Mouse (Mus musculus) embryonic facial prominence, embryonic 12.5 days (tissue): ENCODE results near the gene Cerk. TPM values are rescaled to one million over a fixed set of nuclear protein-coding genes. Genes with fewer than 3 reads are reported as not detected.
"Not testable (repeated sequence)": the region's sequence is repeated elsewhere in the genome, so short reads cannot be mapped to it uniquely, and the experiment has no call there.

Experiments
- ATAC-seq: fragments of 200-750 bp; cut with Nextera tagmentation; 2 replicates; pipeline ENCODE4 v1.8.0; 2017; ENCODE audit not compliant: insufficient number of reproducible peaks, insufficient read depth, low FRiP score, low TSS enrichment
- H3K27ac ChIP-seq: fragments of 300-500 bp; sonication (generic); 2 replicates; pipeline ENCODE4 v1.5.1; 2016; ENCODE audit warnings: mild to moderate bottlenecking
- H3K27me3 ChIP-seq: fragments of 300-500 bp; sonication (generic); 2 replicates; pipeline ENCODE4 v1.6.1; 2016; ENCODE audit warnings: mild to moderate bottlenecking, moderate library complexity
- H3K36me3 ChIP-seq: fragments of 300-500 bp; sonication (generic); 2 replicates; pipeline ENCODE4 v1.6.1; 2016; ENCODE audit warnings: mild to moderate bottlenecking
- H3K4me1 ChIP-seq: fragments of 300-500 bp; sonication (generic); 2 replicates; pipeline ENCODE4 v1.6.1; 2016
- H3K4me2 ChIP-seq: fragments of 300-500 bp; sonication (generic); replicated peaks from 2 replicates; pipeline ENCODE4 v1.6.1; 2016; ENCODE audit warnings: mild to moderate bottlenecking, moderate library complexity
- H3K4me3 ChIP-seq: fragments of 300-500 bp; sonication (generic); 2 replicates; pipeline ENCODE4 v1.5.1; 2016; ENCODE audit warnings: mild to moderate bottlenecking
- H3K9ac ChIP-seq: fragments of 300-500 bp; sonication (generic); 2 replicates; pipeline ENCODE4 v1.6.1; 2016; ENCODE audit warnings: mild to moderate bottlenecking, moderate library complexity
- H3K9me3 ChIP-seq: fragments of 300-500 bp; sonication (generic); 2 replicates; pipeline ENCODE4 v1.6.1; 2016; ENCODE audit warnings: mild to moderate bottlenecking, moderate library complexity
- WGBS: fragments of 180-500 bp; shearing (Covaris S2); methylation state at CpG from one replicate; pipeline ENCODE4 v1.1.7; 2016; 5-methylcytosine and 5-hydroxymethylcytosine counted together
- polyA plus RNA-seq: library from polyadenylated mRNA; unstranded; fragments of >200 nt; fragmentation: Nextera tagmentation; extraction: Ambion mirVana; gene quantifications from 2 replicates; pipeline ENCODE4 v1.2.1, GENCODE M21; 2016

Cerk gene
- polyA plus RNA-seq, 1 experiment from 2014 or later: 20.5 TPM

DNA sequence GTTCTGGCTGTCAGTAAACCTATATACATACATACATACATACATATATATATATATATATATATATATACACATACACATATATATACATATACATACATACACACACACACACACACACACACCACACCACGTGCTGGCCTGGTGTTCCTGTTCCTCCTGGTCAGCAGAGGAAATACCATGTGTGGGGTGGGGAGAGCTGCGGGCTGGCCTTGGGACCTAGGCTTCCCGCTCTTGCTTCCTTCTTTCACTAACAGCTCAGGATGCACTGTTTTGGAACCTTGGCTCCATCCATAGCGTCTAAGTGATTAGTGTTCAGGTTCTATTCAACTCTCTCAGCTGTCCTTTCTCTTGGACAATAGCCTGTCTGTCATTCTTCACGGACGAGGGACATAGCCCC lies 80.2 kb downstream of the Cerk start:
- Histone ChIP-seq H3K9me3 (no peaks in the 10 kb centered on the region), H3K27me3 (no peaks in the 10 kb centered on the region), H3K4me2 (no peak overlapping the region), H3K4me1 (no peaks in the 10 kb centered on the region), H3K27ac (no peak overlapping the region), H3K9ac (no peak overlapping the region), H3K4me3 (no peak overlapping the region), H3K36me3 (peaks cover 14% of the 10 kb centered on the region; the same call in 1 of the 2 replicates)
- no peak for ATAC-seq
- 81% methylated on average over 6 of the region's 6 CpGs for WGBS

DNA sequence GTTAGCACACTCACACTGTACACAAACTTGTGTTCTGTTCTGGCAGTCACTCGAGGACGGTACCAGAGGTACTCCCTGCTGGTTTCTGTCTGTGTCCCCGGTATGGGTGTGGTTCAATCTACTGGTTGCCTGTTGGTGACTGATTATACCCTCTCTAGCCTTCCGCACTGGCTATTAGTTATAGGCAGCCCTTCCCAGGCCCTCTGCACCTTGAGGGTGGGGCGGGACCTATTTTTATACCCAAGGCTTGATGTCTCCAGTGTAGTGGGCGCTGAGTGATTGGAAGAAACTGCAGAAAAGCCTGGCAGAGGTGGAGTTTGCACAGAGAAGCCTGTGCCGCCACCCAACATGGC lies 80.6 kb downstream of the Cerk start:
- no peaks in the 10 kb centered on the region for H3K9me3 ChIP-seq
- peaks cover 14% of the 10 kb centered on the region; the same call in 1 of the 2 replicates for H3K36me3 ChIP-seq
- no peak overlapping the region for H3K4me2 ChIP-seq
- H3K4me3 ChIP-seq: no peak overlapping the region
- no peak overlapping the region for H3K9ac ChIP-seq
- no peak for ATAC-seq
- H3K27me3 ChIP-seq: no peaks in the 10 kb centered on the region
- H3K27ac ChIP-seq: no peak overlapping the region
- 84% methylated on average over 7 of the region's 7 CpGs for WGBS
- no peaks in the 10 kb centered on the region for H3K4me1 ChIP-seq

DNA sequence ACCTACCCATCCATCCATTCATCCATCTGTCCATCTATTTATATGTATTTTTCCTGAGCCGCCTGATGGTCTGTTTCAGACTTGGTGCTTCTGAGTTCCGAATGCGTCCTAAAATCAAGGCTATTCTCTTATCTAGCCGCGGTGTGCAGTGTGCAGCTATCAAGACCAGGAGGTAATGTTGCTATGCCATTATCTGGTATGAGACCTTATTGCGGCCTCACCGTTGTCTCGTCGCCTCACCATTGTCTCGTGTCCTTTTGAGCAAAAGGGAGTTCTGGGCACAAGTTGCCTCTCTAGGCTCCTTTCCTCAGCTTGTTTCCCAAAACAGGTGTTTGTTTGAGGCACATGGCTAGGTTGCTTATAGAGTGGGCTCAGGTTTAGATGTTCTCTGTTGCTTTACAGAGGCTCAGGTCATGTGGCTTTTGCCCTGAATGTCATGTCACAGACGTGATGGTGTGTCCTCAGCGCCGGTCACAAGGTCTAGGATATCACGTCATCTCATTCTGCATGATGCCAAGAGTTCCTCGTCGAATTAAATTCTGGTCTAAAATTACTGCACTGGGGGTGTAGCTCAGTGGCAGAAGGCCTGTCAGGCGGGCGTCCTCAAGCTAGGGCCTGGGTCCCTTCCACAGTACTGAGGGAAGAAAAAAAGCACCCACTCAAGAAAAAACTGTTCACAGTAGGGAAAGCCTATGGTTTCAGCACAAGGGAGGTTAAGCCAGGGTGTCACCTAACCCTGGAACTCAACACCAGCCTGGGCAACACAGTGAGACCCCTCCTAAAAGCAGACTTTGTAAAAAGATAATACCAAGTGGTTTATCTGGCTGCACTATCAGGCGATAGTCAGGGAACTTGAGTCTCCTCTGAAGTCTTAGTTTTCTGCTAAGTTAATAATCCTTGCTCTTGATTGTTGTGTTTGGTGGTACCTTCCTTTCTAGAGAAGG lies 81.3 kb downstream of the Cerk start:
- peaks cover 14% of the 10 kb centered on the region; the same call in 1 of the 2 replicates for H3K36me3 ChIP-seq
- 92% methylated on average over 19 of the region's 19 CpGs for WGBS

GRCm38 (mm10) chr15:86102308-86102707 lies 83.6 kb downstream of the Cerk start:
- ATAC-seq: no peak
- peaks cover 14% of the 10 kb centered on the region; the same call in 1 of the 2 replicates for H3K36me3 ChIP-seq
- no peaks in the 10 kb centered on the region for H3K9me3 ChIP-seq
- H3K4me2 ChIP-seq: no peak overlapping the region
- 89% methylated on average over 15 of the region's 15 CpGs for WGBS
- H3K4me1 ChIP-seq: no peaks in the 10 kb centered on the region
- no peak overlapping the region for H3K4me3 ChIP-seq
- no peaks in the 10 kb centered on the region for H3K27me3 ChIP-seq
- no peak overlapping the region for H3K27ac ChIP-seq
- H3K9ac ChIP-seq: no peak overlapping the region

More for the DNA sequence above, 81.3 kb downstream of the Cerk start:
- H3K4me2 ChIP-seq: no peak overlapping the region
- H3K9ac ChIP-seq: no peak overlapping the region
- no peak for ATAC-seq
- H3K4me1 ChIP-seq: no peaks in the 10 kb centered on the region
- H3K27ac ChIP-seq: no peak overlapping the region
- H3K9me3 ChIP-seq: no peaks in the 10 kb centered on the region
- no peak overlapping the region for H3K4me3 ChIP-seq
- H3K27me3 ChIP-seq: no peaks in the 10 kb centered on the region

DNA sequence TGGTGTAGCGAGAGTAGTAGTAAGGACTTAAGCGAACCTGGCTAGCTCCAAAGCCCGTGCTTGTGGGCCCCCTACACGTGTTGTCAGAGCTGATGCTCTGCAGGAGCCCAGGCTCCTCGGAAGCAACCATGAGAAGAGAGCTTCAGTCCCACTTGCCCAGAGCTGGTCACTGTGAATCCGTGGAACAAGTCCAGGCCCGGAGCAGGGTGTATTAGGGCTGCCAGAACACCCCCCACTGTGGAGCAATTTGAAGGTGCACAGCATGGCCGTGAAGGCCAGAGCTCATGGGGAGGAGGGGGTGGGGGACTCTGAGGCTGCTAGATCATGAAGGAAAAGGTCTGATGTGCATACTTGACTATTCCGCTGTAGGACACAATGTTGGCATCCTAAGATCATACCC lies 84.4 kb downstream of the Cerk start:
- H3K9me3 ChIP-seq: no peaks in the 10 kb centered on the region
- H3K36me3 ChIP-seq: peaks cover 14% of the 10 kb centered on the region; the same call in 1 of the 2 replicates
- H3K27me3 ChIP-seq: no peaks in the 10 kb centered on the region
- 85% methylated on average over 9 of the region's 9 CpGs for WGBS
- no peak overlapping the region for H3K9ac ChIP-seq
- no peak overlapping the region for H3K4me2 ChIP-seq
- H3K4me1 ChIP-seq: no peaks in the 10 kb centered on the region
- H3K4me3 ChIP-seq: no peak overlapping the region
- H3K27ac ChIP-seq: no peak overlapping the region
- no peak for ATAC-seq

GRCm38 (mm10) chr15:86097871-86098270 lies 88.1 kb downstream of the Cerk start:
- no peaks in the 10 kb centered on the region for H3K9me3 ChIP-seq
- ATAC-seq: no peak
- WGBS: 68% methylated on average over 2 of the region's 2 CpGs
- H3K36me3 ChIP-seq: peaks cover 23% of the 10 kb centered on the region
- H3K9ac ChIP-seq: no peak overlapping the region
- H3K4me2 ChIP-seq: no peak overlapping the region
- H3K4me3 ChIP-seq: no peak overlapping the region
- H3K27ac ChIP-seq: no peak overlapping the region
- no peaks in the 10 kb centered on the region for H3K27me3 ChIP-seq
- H3K4me1 ChIP-seq: no peaks in the 10 kb centered on the region

DNA sequence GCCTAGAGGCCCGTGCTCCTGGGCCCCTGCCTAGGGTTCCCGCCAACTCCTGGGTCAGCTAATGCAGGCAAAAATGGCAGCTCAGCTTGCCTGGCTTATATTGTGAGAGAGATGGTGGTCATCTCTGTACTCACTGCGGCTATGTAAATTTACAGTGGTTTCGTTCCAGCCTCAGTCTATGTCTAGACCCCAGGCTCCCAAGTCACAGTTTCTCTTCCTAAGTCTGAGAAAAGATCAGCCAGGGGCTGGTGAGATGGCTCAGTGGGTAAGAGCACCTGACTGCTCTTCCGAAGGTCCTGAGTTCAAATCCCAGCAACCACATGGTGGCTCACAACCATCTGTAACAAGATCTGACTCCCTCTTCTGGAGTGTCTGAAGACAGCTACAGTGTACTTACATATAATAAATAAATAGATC lies 89.3 kb downstream of the Cerk start:
- H3K27me3 ChIP-seq, H3K4me2 ChIP-seq, H3K9me3 ChIP-seq, ATAC-seq, H3K4me3 ChIP-seq, H3K4me1 ChIP-seq, H3K9ac ChIP-seq, H3K27ac ChIP-seq: not testable (repeated sequence)
- 95% methylated on average over 5 of the region's 5 CpGs for WGBS
- peaks cover 24% of the 10 kb centered on the region for H3K36me3 ChIP-seq

DNA sequence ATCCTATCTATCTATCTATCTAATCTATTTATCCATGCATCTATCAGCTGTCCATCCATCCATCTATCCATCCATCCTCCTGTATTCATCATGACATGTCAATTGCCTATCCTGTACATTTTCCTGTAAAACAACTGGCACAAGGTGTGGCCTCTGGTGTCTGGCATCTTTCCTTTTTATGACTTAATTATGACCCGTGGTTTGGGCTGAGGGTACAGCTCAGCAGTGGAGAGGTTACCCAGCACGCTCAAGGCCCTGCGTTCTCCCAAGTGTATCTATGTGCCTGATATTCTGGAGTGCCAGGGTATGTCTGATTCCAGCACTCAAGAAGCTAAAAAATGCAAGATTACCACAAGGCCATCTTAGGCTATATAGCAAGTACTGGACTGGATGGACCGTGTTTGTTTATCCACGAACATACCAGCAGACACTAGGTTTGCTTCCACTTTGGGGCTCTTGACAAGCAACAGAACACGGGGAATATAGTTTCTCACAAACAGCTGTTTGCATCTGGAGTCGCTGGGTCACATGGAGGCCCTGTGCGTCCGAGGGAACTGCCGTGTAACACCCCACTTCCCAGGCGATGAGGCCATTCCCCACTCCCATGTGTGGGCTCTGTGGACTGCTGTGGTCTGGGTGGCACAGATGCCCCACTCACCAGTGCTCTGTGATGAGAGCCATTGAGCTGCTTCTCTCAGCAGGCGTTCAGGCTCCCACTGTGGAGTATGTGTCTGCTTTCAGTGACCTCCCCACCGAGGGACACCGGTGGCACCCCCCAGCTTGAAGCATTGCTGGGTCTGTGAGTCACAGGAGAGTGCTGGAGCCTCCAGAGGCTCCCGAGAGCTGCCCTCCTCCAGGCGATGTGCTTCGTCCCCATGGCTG lies 90.0 kb downstream of the Cerk start:
- Histone ChIP-seq H3K9me3 (no peaks in the 10 kb centered on the region), H3K9ac (no peak overlapping the region), H3K4me3 (no peak overlapping the region), H3K36me3 (peaks cover 18% of the 10 kb centered on the region), H3K4me2 (no peak overlapping the region), H3K27me3 (no peaks in the 10 kb centered on the region), H3K4me1 (no peaks in the 10 kb centered on the region), H3K27ac (no peak overlapping the region)
- 87% methylated on average over 17 of the region's 17 CpGs for WGBS
- ATAC-seq: no peak

- Histone ChIP-seq H3K9me3 (no peaks in the 10 kb centered on the region), H3K9ac (no peak overlapping the region), H3K27ac (no peak overlapping the region), H3K4me3 (no peak overlapping the region), H3K4me1 (no peaks in the 10 kb centered on the region), H3K4me2 (no peak overlapping the region), H3K36me3 (peaks cover 15% of the 10 kb centered on the region), H3K27me3 (no peaks in the 10 kb centered on the region)
- WGBS: 79% methylated on average over 10 of the region's 10 CpGs
- ATAC-seq: no peak
These were observed 91.4 kb downstream of the Cerk start for GRCm38 (mm10) chr15:86094324-86095121.

GRCm38 (mm10) chr15:86093236-86093635 lies 92.7 kb downstream of the Cerk start:
- WGBS: 85% methylated on average over 1 of the region's 1 CpGs
- no peak overlapping the region for H3K27ac ChIP-seq

GRCm38 (mm10) chr15:86091998-86092670 lies 93.8 kb downstream of the Cerk start:
- no peaks in the 10 kb centered on the region for H3K27me3 ChIP-seq
- H3K4me3 ChIP-seq: no peak overlapping the region
- H3K27ac ChIP-seq: no peak overlapping the region
- 91% methylated on average over 12 of the region's 12 CpGs for WGBS
- peaks cover 8% of the 10 kb centered on the region; the same call in 1 of the 2 replicates for H3K4me1 ChIP-seq
- no peak overlapping the region for H3K9ac ChIP-seq
- no peaks in the 10 kb centered on the region for H3K9me3 ChIP-seq
- peaks cover 15% of the 10 kb centered on the region for H3K36me3 ChIP-seq
- H3K4me2 ChIP-seq: no peak overlapping the region
- ATAC-seq: no peak

More at GRCm38 (mm10) chr15:86093236-86093635, 92.7 kb downstream of the Cerk start:
- Histone ChIP-seq H3K4me3 (no peak overlapping the region), H3K4me2 (no peak overlapping the region), H3K4me1 (no peaks in the 10 kb centered on the region), H3K36me3 (peaks cover 15% of the 10 kb centered on the region), H3K27me3 (no peaks in the 10 kb centered on the region), H3K9me3 (no peaks in the 10 kb centered on the region), H3K9ac (no peak overlapping the region)
- ATAC-seq: no peak
